Mouse (Mus musculus) cerebellum, adult (tissue): ENCODE measurements around the gene Exoc1.

Source experiments
- ATAC-seq: cut with Nextera tagmentation; 2 replicates; pipeline ENCODE4 v1.9.2; 2017; ENCODE audit warnings: mild to moderate bottlenecking, moderate library complexity, mixed read lengths; ENCODE audit not compliant: insufficient number of reproducible peaks, low FRiP score, low TSS enrichment

Exoc1 gene

DNA sequence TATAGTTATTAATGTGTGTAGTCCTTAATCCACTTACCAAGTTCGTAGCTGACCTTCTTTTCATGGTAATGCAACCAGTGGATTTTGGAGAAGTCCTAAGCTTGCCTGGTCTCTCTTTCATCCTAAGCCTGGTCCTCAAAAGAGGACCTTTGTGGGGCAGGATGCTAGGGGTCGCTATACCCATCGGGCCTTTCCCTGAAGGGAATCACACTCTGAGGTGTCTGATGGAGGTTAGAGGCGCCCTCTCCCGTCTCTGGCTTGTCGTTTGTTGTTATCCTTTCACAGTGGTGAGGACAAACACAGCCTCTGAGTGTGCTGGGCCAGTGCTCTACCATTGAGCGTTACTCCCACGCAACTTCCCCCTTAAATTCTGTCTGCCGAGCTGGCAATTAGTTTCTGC lies 62.8 kb downstream of the Exoc1 start:
- no peak for ATAC-seq

DNA sequence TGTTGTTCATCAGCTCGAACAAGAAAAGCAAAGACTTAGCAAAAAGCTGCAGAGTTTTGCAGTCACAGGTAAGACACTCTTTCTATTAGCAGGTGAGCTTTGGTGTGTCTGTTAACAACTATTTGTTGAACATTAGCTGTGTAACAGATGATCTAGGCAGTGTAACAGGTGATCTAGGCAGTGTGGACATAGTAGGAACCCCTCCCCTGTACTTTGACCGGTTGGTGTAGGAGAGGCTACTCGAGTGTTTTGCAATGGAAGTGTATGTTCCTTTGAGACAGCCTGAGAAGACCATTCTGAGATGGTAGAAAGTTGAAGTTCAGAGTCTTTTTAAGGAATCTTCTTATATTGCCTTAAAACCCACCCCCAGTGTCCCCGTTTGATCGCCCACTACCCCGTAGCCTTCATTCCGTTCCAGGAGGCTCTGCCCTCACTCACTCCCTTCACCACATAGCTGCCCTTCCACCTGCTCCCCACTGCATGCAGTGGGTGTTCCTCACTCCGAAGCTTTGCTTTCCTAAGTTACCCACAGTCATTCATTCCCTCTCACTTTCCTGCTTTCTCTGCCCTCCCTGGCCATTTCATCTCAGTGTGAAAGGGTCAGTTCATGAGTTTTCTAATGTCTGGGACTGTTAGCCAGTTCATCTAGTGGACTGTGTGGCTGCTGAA lies 80.7 kb downstream of the Exoc1 start:
- no peak for ATAC-seq

GRCm38 (mm10) chr5:76612867-76613499 lies 83.9 kb downstream of the Exoc1 start:
- no peak for ATAC-seq

- ATAC-seq = no peak
Observed at GRCm38 (mm10) chr5:76615276-76615675, 86.2 kb downstream of the Exoc1 start.

DNA sequence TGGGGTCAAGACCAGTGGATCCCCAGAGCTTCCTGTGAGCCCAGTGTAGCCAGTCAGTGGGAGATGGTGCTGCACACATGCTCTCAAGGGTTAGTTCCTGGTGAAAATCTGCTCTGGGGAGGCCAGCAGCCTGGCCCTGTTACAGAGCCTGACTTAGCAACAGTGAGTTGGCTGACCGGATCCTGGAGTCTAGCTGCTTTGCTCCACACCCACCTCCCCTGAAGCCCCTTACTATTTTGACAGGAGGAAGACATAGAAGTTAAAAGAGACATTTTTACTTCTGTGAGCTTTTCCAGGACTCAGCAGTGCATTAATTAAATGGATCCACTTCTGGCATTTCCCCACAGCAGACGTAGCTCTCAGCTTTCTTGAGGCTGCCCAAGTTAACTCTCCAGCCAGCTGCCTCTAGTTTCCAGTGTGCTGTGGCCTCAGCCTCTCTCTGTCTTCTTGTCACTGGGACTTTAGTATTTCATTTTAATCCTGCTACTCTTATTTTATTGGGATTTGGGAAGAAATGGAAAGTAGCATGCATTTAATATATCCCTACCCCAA lies 87.2 kb downstream of the Exoc1 start:
- ATAC-seq = no peak

DNA sequence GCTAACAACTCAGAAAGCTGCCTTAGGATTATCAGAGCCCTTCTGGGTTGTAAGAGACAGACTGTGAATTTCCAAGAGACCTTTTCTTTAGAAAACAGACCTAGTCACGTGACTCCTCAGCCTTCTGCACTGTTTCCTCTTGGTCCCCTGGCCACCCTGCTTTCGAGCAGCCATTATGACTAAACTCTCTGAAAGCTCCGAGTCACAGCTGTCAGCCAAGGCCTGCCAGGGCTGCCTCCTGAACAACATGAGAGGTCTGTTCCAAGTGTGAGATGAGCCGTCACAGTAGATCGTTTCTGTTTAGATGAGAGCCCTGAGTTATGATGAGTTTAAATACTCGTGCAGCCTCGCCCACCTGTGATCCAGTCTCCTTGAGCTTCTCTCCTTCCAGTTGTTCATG lies 89.6 kb downstream of the Exoc1 start:
- ATAC-seq = no peak
